Comparison of ENCODE assay signal across 8 mouse cellular contexts in genomic region chr5:21646133-21646491, GRCm38 (mm10). TPM values are rescaled to one million over a fixed set of nuclear protein-coding genes. Genes with fewer than 3 reads are reported as not detected.
DNase-seq lines count a peak whose midpoint lies in the region; ATAC-seq and TF ChIP-seq lines count a peak whose summit lies in the region.

No protein-coding gene starts in this region.

- 1% methylated on average over 23 of the region's 25 CpGs for WGBS in heart, postnatal 0 days
- WGBS in hindbrain, embryonic 10.5 days, result 0% methylated on average over 25 of the region's 25 CpGs
- WGBS in midbrain, embryonic 11.5 days, result under 1% methylated on average over 25 of the region's 25 CpGs

- peak overlapping the region; percentile 85 for H3K9ac ChIP-seq in heart, postnatal 0 days (replicated peaks; ENCODE audit: low read depth, low read length)
- H3K9ac ChIP-seq in midbrain, embryonic 11.5 days (ENCODE audit: low read length), result peak overlapping the region; percentile 93

- no peak for TF ChIP-seq CTCF in heart, postnatal 0 days (IDR thresholded peaks at IDR 0.05; ENCODE audit: low read depth)

- H3K27me3 ChIP-seq in heart, postnatal 0 days (ENCODE audit: control insufficient read depth, insufficient read depth, low read length), result no peaks in the 10 kb centered on the region
- H3K27me3 ChIP-seq in hindbrain, embryonic 10.5 days (ENCODE audit: insufficient read depth, poor library complexity, severe bottlenecking), result peaks cover 8% of the 10 kb centered on the region; the same call in 1 of the 2 replicates
- H3K27me3 ChIP-seq in midbrain, embryonic 11.5 days (ENCODE audit: control insufficient read depth, insufficient read depth, low read length), result no peaks in the 10 kb centered on the region

- peak overlapping the region; percentile 96 for H3K4me2 ChIP-seq in heart, postnatal 0 days (ENCODE audit: low read depth, low read length)
- H3K4me2 ChIP-seq in midbrain, embryonic 11.5 days, result peak overlapping the region; percentile 80

- peak overlapping the region; percentile 77 for H3K4me3 ChIP-seq in heart, postnatal 0 days (ENCODE audit: low read depth, low read length)
- peak overlapping the region; percentile 90 for H3K4me3 ChIP-seq in hindbrain, embryonic 10.5 days
- H3K4me3 ChIP-seq in midbrain, embryonic 11.5 days (ENCODE audit: low read depth, low read length), result peak overlapping the region; percentile 86

- H3K27ac ChIP-seq in heart, postnatal 0 days (ENCODE audit: low read depth), result peak overlapping the region; percentile 72
- H3K27ac ChIP-seq in hindbrain, embryonic 10.5 days, result peak overlapping the region; percentile 94
- peak overlapping the region; percentile 89 for H3K27ac ChIP-seq in midbrain, embryonic 11.5 days (ENCODE audit: low read depth, low read length)

- intact Hi-C loops in heart, postnatal 25 days (cut with DNase I), result loop anchor here (5.0 to 10.0 kb wide), 2 partner anchors 56 to 761 kb away; partner anchors contain the start of genes Napepld, Phtf2 and Tmem60
- intact Hi-C loops in left cerebral cortex, postnatal 25 days (cut with DNase I), result loop anchor here (10.0 kb wide), 1 partner anchor 591 kb away; the partner anchor contains the start of gene Ptpn12

- peaks cover 13% of the 10 kb centered on the region for H3K4me1 ChIP-seq in heart, postnatal 0 days (ENCODE audit: control insufficient read depth, insufficient read depth)
- peaks cover 19% of the 10 kb centered on the region for H3K4me1 ChIP-seq in hindbrain, embryonic 10.5 days (replicated peaks)
- peaks cover 12% of the 10 kb centered on the region for H3K4me1 ChIP-seq in midbrain, embryonic 11.5 days (ENCODE audit: control insufficient read depth, insufficient read depth, low read length)

- no peak for TF ChIP-seq EP300 in heart, postnatal 0 days (IDR thresholded peaks at IDR 0.05; ENCODE audit: low read depth)

- H3K9me3 ChIP-seq in heart, postnatal 0 days (replicated peaks; ENCODE audit: control insufficient read depth, low read length), result no peaks in the 10 kb centered on the region
- H3K9me3 ChIP-seq in hindbrain, embryonic 10.5 days, result no peaks in the 10 kb centered on the region
- H3K9me3 ChIP-seq in midbrain, embryonic 11.5 days (ENCODE audit: control insufficient read depth, low read length), result no peaks in the 10 kb centered on the region

- H3K36me3 ChIP-seq in heart, postnatal 0 days (replicated peaks; ENCODE audit: control insufficient read depth, insufficient read depth, low read length), result peaks cover 30% of the 10 kb centered on the region
- H3K36me3 ChIP-seq in hindbrain, embryonic 10.5 days, result peaks cover 34% of the 10 kb centered on the region
- peaks cover 12% of the 10 kb centered on the region; the same call in 1 of the 2 replicates for H3K36me3 ChIP-seq in midbrain, embryonic 11.5 days (ENCODE audit: control insufficient read depth, insufficient read depth, low read length)

- no peak for DNase-seq in heart, postnatal 0 days (ENCODE audit: low spot score)
- no peak for DNase-seq in heart, postnatal 25 days (ENCODE audit: low spot score)
- DNase-seq in MN1 (ENCODE audit: low spot score), result peak; percentile 10
- no peak for DNase-seq in hindbrain, embryonic 10.5 days (ENCODE audit: low spot score)
- DNase-seq in midbrain, embryonic 11.5 days (ENCODE audit: low spot score, missing footprints), result no peak
- DNase-seq in left cerebral cortex, postnatal 25 days (ENCODE audit: low spot score in 2 of 2), result no peak
- no peak for DNase-seq in testis, postnatal 10 days (ENCODE audit: low spot score)
- DNase-seq in adrenal gland, postnatal 14 days, result no peak

- peak; percentile 15 for ATAC-seq in heart, postnatal 0 days (ENCODE audit: insufficient read depth, low read depth)
- ATAC-seq in midbrain, embryonic 11.5 days (ENCODE audit: low FRiP score), result no peak

RNA-seq across cellular contexts. Expression of gene Armc10, which starts 0.5 kb away (rescaled TPM):
- 24.1 and 33.0 TPM in 2 replicates for total RNA-seq in heart, postnatal 0 days (2014; rRNA removed; ENCODE audit: low replicate concordance)
- 12.2 and 13.3 TPM in 2 replicates for polyA plus RNA-seq in heart, postnatal 0 days (2015; fragmentation: Nextera tagmentation; extraction: Ambion mirVana)
- 1 to 10 TPM; 6.6 to 7.8 TPM for total RNA-seq in heart, postnatal 25 days (2021)
- polyA plus RNA-seq in hindbrain, embryonic 10.5 days (2016; fragmentation: Nextera tagmentation; extraction: Ambion mirVana), result 62.9 and 66.8 TPM in 2 replicates
- polyA plus RNA-seq in midbrain, embryonic 11.5 days (2014; fragmentation: Nextera tagmentation; extraction: Ambion mirVana), result 93.1 and 98.3 TPM in 2 replicates
- 10 to 100 TPM; 19.4 to 20.6 TPM for total RNA-seq in left cerebral cortex, postnatal 25 days (2021)
- 15.0 and 19.8 TPM in 2 replicates for total RNA-seq in adrenal gland, postnatal 14 days (2021)

RNA-seq across cellular contexts. Expression of gene Fbxl13, which starts 0.7 kb away (rescaled TPM):
- not detected in 2 replicates for total RNA-seq in heart, postnatal 0 days (2014; rRNA removed; ENCODE audit: low replicate concordance)
- 0.15 and 0.26 TPM in 2 replicates for polyA plus RNA-seq in heart, postnatal 0 days (2015; fragmentation: Nextera tagmentation; extraction: Ambion mirVana)
- total RNA-seq in heart, postnatal 25 days (2021), result not detected
- polyA plus RNA-seq in hindbrain, embryonic 10.5 days (2016; fragmentation: Nextera tagmentation; extraction: Ambion mirVana), result 0.20 and 0.41 TPM in 2 replicates
- 0.08 and 0.30 TPM in 2 replicates for polyA plus RNA-seq in midbrain, embryonic 11.5 days (2014; fragmentation: Nextera tagmentation; extraction: Ambion mirVana)
- under 1 TPM; 0.16 to 0.30 TPM for total RNA-seq in left cerebral cortex, postnatal 25 days (2021)
- 0.11 TPM in 1 of 2 replicates, not detected in the other for total RNA-seq in adrenal gland, postnatal 14 days (2021)

RNA-seq across cellular contexts. Expression of gene Napepld, which starts 55.1 kb away (rescaled TPM):
- 9.9 and 11.3 TPM in 2 replicates for total RNA-seq in heart, postnatal 0 days (2014; rRNA removed; ENCODE audit: low replicate concordance)
- polyA plus RNA-seq in heart, postnatal 0 days (2015; fragmentation: Nextera tagmentation; extraction: Ambion mirVana), result 2.7 and 3.1 TPM in 2 replicates
- 1 to 10 TPM; 4.5 to 5.4 TPM for total RNA-seq in heart, postnatal 25 days (2021)
- polyA plus RNA-seq in hindbrain, embryonic 10.5 days (2016; fragmentation: Nextera tagmentation; extraction: Ambion mirVana), result 5.6 and 6.1 TPM in 2 replicates
- polyA plus RNA-seq in midbrain, embryonic 11.5 days (2014; fragmentation: Nextera tagmentation; extraction: Ambion mirVana), result 17.0 and 17.1 TPM in 2 replicates
- total RNA-seq in left cerebral cortex, postnatal 25 days (2021), result 10 to 100 TPM; 13.3 to 14.3 TPM
- 16.9 and 17.4 TPM in 2 replicates for total RNA-seq in adrenal gland, postnatal 14 days (2021)
